Comparison of ENCODE assay signal across 16 mouse cellular contexts in genomic region chr12:112866467-112867080, GRCm38 (mm10). TPM values are rescaled to one million over a fixed set of nuclear protein-coding genes. Genes with fewer than 3 reads are reported as not detected.
DNase-seq lines count a peak whose midpoint lies in the region; ATAC-seq lines count a peak whose summit lies in the region.
"Had no signal": no experiment of that assay in that cellular context is flagged by ENCODE, and none has a peak within 500 bp of the region (broad histone marks: within the 10 kb centered on the region; RNA-seq: fewer than 3 reads in every experiment).

No protein-coding gene starts in this region.

- no peak overlapping the region for H3K4me2 ChIP-seq in heart, embryonic 13.5 days
- H3K4me2 ChIP-seq: embryonic facial prominence, embryonic 12.5 days; heart, embryonic 11.5 days had no signal

- H3K36me3 ChIP-seq in heart, embryonic 13.5 days, result no peaks in the 10 kb centered on the region
- no peaks in the 10 kb centered on the region for H3K36me3 ChIP-seq in heart, embryonic 10.5 days
- no peaks in the 10 kb centered on the region for H3K36me3 ChIP-seq in macrophage (ENCODE audit: inconsistent target)
- H3K36me3 ChIP-seq: embryonic facial prominence, embryonic 12.5 days had no signal

- H3K27ac ChIP-seq in heart, embryonic 13.5 days (replicated peaks), result no peak overlapping the region
- H3K27ac ChIP-seq in heart, embryonic 10.5 days, result no peak overlapping the region
- peak overlapping the region; percentile 66 for H3K27ac ChIP-seq in macrophage
- H3K27ac ChIP-seq: embryonic facial prominence, embryonic 12.5 days; hindbrain, postnatal 0 days had no signal

- peaks cover 22% of the 10 kb centered on the region for H3K4me1 ChIP-seq in heart, embryonic 13.5 days
- H3K4me1 ChIP-seq in heart, embryonic 10.5 days, result peaks cover 28% of the 10 kb centered on the region

- H3K9ac ChIP-seq in heart, embryonic 13.5 days, result peak overlapping the region; percentile 16; the same call in 1 of the 2 replicates
- H3K9ac ChIP-seq: embryonic facial prominence, embryonic 12.5 days; forebrain, postnatal 0 days had no signal

- H3K9me3 ChIP-seq in heart, embryonic 13.5 days, result no peaks in the 10 kb centered on the region
- H3K9me3 ChIP-seq in heart, embryonic 10.5 days, result no peaks in the 10 kb centered on the region
- H3K9me3 ChIP-seq: embryonic facial prominence, embryonic 12.5 days had no signal

- no peak for ATAC-seq in heart, embryonic 13.5 days (ENCODE audit: extremely low read depth, insufficient number of reproducible peaks, low FRiP score, low TSS enrichment)
- ATAC-seq: forebrain, postnatal 0 days; hindbrain, postnatal 0 days had no signal

- 51% methylated on average over 8 of the region's 8 CpGs for WGBS in heart, embryonic 13.5 days
- WGBS in heart, embryonic 10.5 days, result 74% methylated on average over 8 of the region's 8 CpGs
- 54% methylated on average over 8 of the region's 8 CpGs for WGBS in macrophage (ENCODE audit: missing documents)

- H3K27me3 ChIP-seq in heart, embryonic 13.5 days (replicated peaks), result peaks cover 39% of the 10 kb centered on the region
- H3K27me3 ChIP-seq in heart, embryonic 10.5 days (ENCODE audit: insufficient read depth, poor library complexity, severe bottlenecking), result peaks cover 34% of the 10 kb centered on the region

- no peaks in the 10 kb centered on the region for H3K79me2 ChIP-seq in macrophage (ENCODE audit: inconsistent target)

- peak; percentile 62 for DNase-seq in adrenal gland, adult 2 months
- DNase-seq in adrenal gland, adult 8-10 months, result no peak
- DNase-seq in heart, embryonic 10.5 days (ENCODE audit: low spot score), result no peak
- DNase-seq in lung, postnatal 10 days, result peak; percentile 55
- no peak for DNase-seq in lung, postnatal 36 days
- no peak for DNase-seq in spleen, postnatal 14 days (ENCODE audit: low spot score in 2 of 2)
- DNase-seq: forebrain, postnatal 0 days; layer of hippocampus, adult 9-11 months; lung, postnatal 14 days; thymus, adult 18-20 months had no signal

- no peak overlapping the region for H3K4me3 ChIP-seq in heart, embryonic 13.5 days
- H3K4me3 ChIP-seq in heart, embryonic 10.5 days, result no peak overlapping the region
- no peak overlapping the region for H3K4me3 ChIP-seq in macrophage (ENCODE audit: inconsistent target)
- H3K4me3 ChIP-seq: embryonic facial prominence, embryonic 12.5 days had no signal

RNA-seq across cellular contexts. Expression of gene Gpr132, which starts 1.5 kb away (rescaled TPM):
- under 1 TPM; 0.26 to 0.59 TPM for total RNA-seq in adrenal gland, adult 2 months (2021)
- 1.3 TPM in 2 replicates for polyA plus RNA-seq in adrenal gland, adult 2 months (2012; rRNA removed)
- total RNA-seq in adrenal gland, adult 8-10 months (2022), result under 1 TPM; 0.42 to 0.80 (median 0.56) TPM
- polyA plus RNA-seq in heart, embryonic 13.5 days (2015; fragmentation: Nextera tagmentation; extraction: Ambion mirVana), result 0.08 and 0.16 TPM in 2 replicates
- polyA plus RNA-seq in heart, embryonic 10.5 days (2016; fragmentation: Nextera tagmentation; extraction: Ambion mirVana), result 0.11 TPM in 1 of 2 replicates, not detected in the other
- total RNA-seq in macrophage (2018; cell fraction: chromatin; rRNA removed), result 10 to 100 TPM in 17 of 26 experiments, 1 to 10 TPM in 9; 3.0 to 63.3 (median 17.6) TPM
- total RNA-seq in macrophage (2018; cell fraction: cytosol; rRNA removed), result 10 to 100 TPM in 8 of 26 experiments, 1 to 10 TPM in 18; 2.8 to 35.1 (median 6.6) TPM
- 100 to 1,000 TPM in 3 of 26 experiments, 10 to 100 TPM in 20, 1 to 10 TPM in 3; 7.3 to 110 (median 37.5) TPM for total RNA-seq in macrophage (2018; cell fraction: nucleus; rRNA removed)
- 1.7 to 5.8 TPM (median 2.0 TPM) in 3 replicates for polyA plus RNA-seq in macrophage (2018)
- polyA plus RNA-seq: forebrain, postnatal 0 days; limb, embryonic 11.5 days had no signal

RNA-seq across cellular contexts. Expression of gene Cdca4, which starts 37.4 kb away (rescaled TPM):
- 10 to 100 TPM; 11.0 to 13.0 TPM for total RNA-seq in adrenal gland, adult 2 months (2021)
- polyA plus RNA-seq in adrenal gland, adult 2 months (2012; rRNA removed), result 8.1 and 9.4 TPM in 2 replicates
- total RNA-seq in adrenal gland, adult 8-10 months (2022), result 10 to 100 TPM; 11.7 to 14.7 (median 13.6) TPM
- polyA plus RNA-seq in heart, embryonic 13.5 days (2015; fragmentation: Nextera tagmentation; extraction: Ambion mirVana), result 49.1 and 49.3 TPM in 2 replicates
- polyA plus RNA-seq in heart, embryonic 10.5 days (2016; fragmentation: Nextera tagmentation; extraction: Ambion mirVana), result 66.5 and 98.2 TPM in 2 replicates
- total RNA-seq in macrophage (2018; cell fraction: chromatin; rRNA removed), result 10 to 100 TPM in 23 of 26 experiments, 1 to 10 TPM in 3; 5.3 to 54.6 (median 24.2) TPM
- total RNA-seq in macrophage (2018; cell fraction: cytosol; rRNA removed), result 10 to 100 TPM in 22 of 26 experiments, 1 to 10 TPM in 4; 7.2 to 27.0 (median 12.5) TPM
- total RNA-seq in macrophage (2018; cell fraction: nucleus; rRNA removed), result 10 to 100 TPM in 21 of 26 experiments, 1 to 10 TPM in 5; 7.7 to 62.7 (median 23.5) TPM
- 10.7 to 17.8 TPM (median 14.2 TPM) in 3 replicates for polyA plus RNA-seq in macrophage (2018)

RNA-seq across cellular contexts. Expression of gene Clba1, which starts 57.8 kb away (rescaled TPM):
- total RNA-seq in adrenal gland, adult 2 months (2021), result 10 to 100 TPM in 1 of 2 experiments, 1 to 10 TPM in 1; 4.1 to 14.3 TPM
- 10.2 and 12.4 TPM in 2 replicates for polyA plus RNA-seq in adrenal gland, adult 2 months (2012; rRNA removed)
- 10 to 100 TPM; 10.6 to 16.1 (median 14.0) TPM for total RNA-seq in adrenal gland, adult 8-10 months (2022)
- polyA plus RNA-seq in heart, embryonic 13.5 days (2015; fragmentation: Nextera tagmentation; extraction: Ambion mirVana), result 7.6 and 8.0 TPM in 2 replicates
- polyA plus RNA-seq in heart, embryonic 10.5 days (2016; fragmentation: Nextera tagmentation; extraction: Ambion mirVana), result 13.0 and 14.9 TPM in 2 replicates
- total RNA-seq in macrophage (2018; cell fraction: chromatin; rRNA removed), result 1 to 10 TPM in 20 of 26 experiments, under 1 TPM in 6; 0.48 to 6.2 (median 2.3) TPM
- 1 to 10 TPM; 2.4 to 6.4 (median 3.8) TPM for total RNA-seq in macrophage (2018; cell fraction: cytosol; rRNA removed)
- 1 to 10 TPM; 1.8 to 5.3 (median 2.9) TPM for total RNA-seq in macrophage (2018; cell fraction: nucleus; rRNA removed)
- 1.9 to 4.4 TPM (median 4.2 TPM) in 3 replicates for polyA plus RNA-seq in macrophage (2018)

Comparison
In these comparisons a context has a peak if more than half of its experiments do, and no peak if none do; other contexts are left out.
1. DNase-seq: peak in adrenal gland, adult 2 months (single experiment) and lung, postnatal 10 days (single experiment); none in adrenal gland, adult 8-10 months (single experiment), heart, embryonic 10.5 days (single experiment), lung, postnatal 36 days (single experiment) and spleen, postnatal 14 days (0 of 2).